Mouse (Mus musculus) embryonic facial prominence, embryonic 11.5 days (tissue): ENCODE measurements at regions not wholly inside any gene's neighbourhood (a gene's known extent, or its start where the extent isn't known, plus 50 kb on each side); places are given as distances from the start of the nearest gene placed in this dataset.

Source experiments
- ATAC-seq: fragments of 200-750 bp; cut with Nextera tagmentation; replicated peaks from 2 replicates; pipeline ENCODE4 v1.8.0; 2017; ENCODE audit warnings: low read depth; ENCODE audit not compliant: insufficient number of reproducible peaks, low FRiP score, low TSS enrichment
- DNase-seq: peaks from one replicate; pipeline ENCODE4 v3.0.0-alpha.2; 2015; ENCODE audit warnings: low spot score
- H3K27ac ChIP-seq: fragments of 300-500 bp; sonication (generic); replicated peaks from 2 replicates; pipeline ENCODE4 v1.5.1; 2014; ENCODE audit warnings: mild to moderate bottlenecking, low read depth, low read length, control low read depth
- H3K27me3 ChIP-seq: fragments of 300-500 bp; sonication (generic); 2 replicates; pipeline ENCODE4 v1.6.1; 2014; ENCODE audit warnings: mild to moderate bottlenecking, low read length, moderate library complexity, mixed read lengths; ENCODE audit not compliant: control insufficient read depth, insufficient read depth
- H3K36me3 ChIP-seq: fragments of 300-500 bp; sonication (generic); replicated peaks from 2 replicates; pipeline ENCODE4 v1.6.1; 2014; ENCODE audit warnings: low read depth, mild to moderate bottlenecking, low read length, moderate library complexity, mixed read lengths; ENCODE audit not compliant: control insufficient read depth, insufficient read depth
- H3K4me1 ChIP-seq: fragments of 300-500 bp; sonication (generic); 2 replicates; pipeline ENCODE4 v1.6.1; 2014; ENCODE audit warnings: low read length, mixed read lengths; ENCODE audit not compliant: control insufficient read depth, insufficient read depth
- H3K4me2 ChIP-seq: fragments of 300-500 bp; sonication (generic); 2 replicates; pipeline ENCODE4 v1.6.1; 2014; ENCODE audit warnings: low read depth, mild to moderate bottlenecking, control low read depth, low read length, moderate library complexity
- H3K4me3 ChIP-seq: fragments of 300-500 bp; sonication (generic); 2 replicates; pipeline ENCODE4 v1.5.1; 2014; ENCODE audit warnings: low read depth, low read length, control low read depth
- H3K9ac ChIP-seq: fragments of 300-500 bp; sonication (generic); replicated peaks from 2 replicates; pipeline ENCODE4 v1.6.1; 2014; ENCODE audit warnings: mild to moderate bottlenecking, control low read depth, low read length
- H3K9me3 ChIP-seq: fragments of 300-500 bp; sonication (generic); replicated peaks from 2 replicates; pipeline ENCODE4 v1.6.1; 2016; ENCODE audit warnings: mild to moderate bottlenecking, low read length, inconsistent platforms, mixed read lengths; ENCODE audit not compliant: control insufficient read depth
- WGBS: fragments of 180-500 bp; shearing (Covaris S2); extraction: QIAGEN DNeasy Blood & Tissue Kit; methylation state at CpG from one replicate; pipeline ENCODE4 v1.1.7; 2014; 5-methylcytosine and 5-hydroxymethylcytosine counted together

DNA sequence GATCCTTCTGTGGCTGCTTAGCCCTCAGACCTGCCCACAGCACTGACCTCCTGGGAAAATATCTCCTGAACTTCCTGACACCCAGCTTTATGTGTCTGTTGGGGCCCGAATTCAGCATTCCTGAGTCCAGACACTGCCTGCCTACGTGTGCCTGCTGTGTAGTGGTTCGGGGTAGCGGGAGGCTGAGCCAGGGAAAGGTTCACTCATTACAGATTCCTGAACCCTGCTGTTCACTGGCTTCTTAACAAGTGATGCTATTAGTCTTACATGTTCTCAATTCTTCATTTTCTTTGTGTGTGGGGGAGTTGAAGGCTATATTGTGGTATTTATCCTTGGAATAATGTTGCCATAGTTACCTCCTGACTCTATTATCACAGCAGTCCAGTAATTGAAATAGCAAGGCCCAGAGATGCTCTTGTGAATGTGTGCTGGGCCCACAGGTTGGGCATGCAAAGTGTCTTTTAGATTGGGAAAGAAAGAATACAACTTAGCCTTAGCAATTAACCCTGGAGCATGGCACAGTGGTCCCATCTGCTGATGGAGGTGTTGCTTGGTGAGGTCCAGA is 216.7 kb upstream of the Rbfox1 start:
- no peak overlapping the region for H3K4me3 ChIP-seq
- H3K27ac ChIP-seq, result no peak overlapping the region
- H3K4me2 ChIP-seq, result no peak overlapping the region
- H3K36me3 ChIP-seq, result no peaks in the 10 kb centered on the region
- no peaks in the 10 kb centered on the region for H3K4me1 ChIP-seq
- H3K9me3 ChIP-seq, result no peaks in the 10 kb centered on the region
- DNase-seq (no peak), ATAC-seq (no peak)
- H3K9ac ChIP-seq, result no peak overlapping the region
- no peaks in the 10 kb centered on the region for H3K27me3 ChIP-seq
- 86% methylated on average over 4 of the region's 4 CpGs for WGBS

DNA sequence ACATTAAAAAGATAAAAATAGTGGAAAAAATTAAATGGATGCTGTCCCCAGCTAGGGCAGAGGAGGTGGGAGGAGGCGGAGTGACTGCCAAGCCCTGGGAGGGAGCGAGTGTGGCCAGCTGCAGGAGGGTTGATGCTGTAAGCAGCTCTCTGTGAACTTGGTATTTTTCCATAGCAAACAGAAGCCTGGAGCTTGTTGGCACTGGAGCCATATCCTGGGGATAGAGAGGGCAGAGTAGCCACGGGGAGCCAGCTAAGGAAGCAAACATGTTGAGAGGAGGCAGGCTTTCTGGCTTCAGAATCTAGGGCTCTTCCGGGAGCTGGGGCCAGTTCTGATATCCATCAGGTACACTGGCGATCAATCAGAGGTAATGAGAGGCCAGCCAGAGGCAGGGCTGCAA is 223.2 kb upstream of the Rbfox1 start:
- Histone ChIP-seq H3K4me1 (no peaks in the 10 kb centered on the region), H3K27me3 (no peaks in the 10 kb centered on the region), H3K36me3 (no peaks in the 10 kb centered on the region), H3K4me2 (no peak overlapping the region), H3K9ac (no peak overlapping the region), H3K27ac (no peak overlapping the region), H3K9me3 (no peaks in the 10 kb centered on the region), H3K4me3 (no peak overlapping the region)
- 76% methylated on average over 5 of the region's 5 CpGs for WGBS
- ATAC-seq (no peak), DNase-seq (no peak)

- H3K4me3 ChIP-seq, result no peak overlapping the region
- 92% methylated on average over 1 of the region's 1 CpGs for WGBS
- H3K27ac ChIP-seq, result no peak overlapping the region
- no peaks in the 10 kb centered on the region for H3K9me3 ChIP-seq
- H3K27me3 ChIP-seq, result no peaks in the 10 kb centered on the region
- DNase-seq, result no peak
- no peak overlapping the region for H3K9ac ChIP-seq
- ATAC-seq, result no peak
- H3K36me3 ChIP-seq, result no peaks in the 10 kb centered on the region
- no peaks in the 10 kb centered on the region for H3K4me1 ChIP-seq
- no peak overlapping the region for H3K4me2 ChIP-seq
These were observed 233.6 kb upstream of the Rbfox1 start for GRCm38 (mm10) chr16:5651551-5651950.

- no peak for DNase-seq
- ATAC-seq, result no peak
- no peak overlapping the region for H3K4me2 ChIP-seq
- H3K9ac ChIP-seq, result no peak overlapping the region
- H3K27me3 ChIP-seq, result no peaks in the 10 kb centered on the region
- 68% methylated on average over 4 of the region's 4 CpGs for WGBS
- H3K9me3 ChIP-seq, result no peaks in the 10 kb centered on the region
- no peak overlapping the region for H3K27ac ChIP-seq
- H3K36me3 ChIP-seq, result no peaks in the 10 kb centered on the region
- no peaks in the 10 kb centered on the region for H3K4me1 ChIP-seq
- H3K4me3 ChIP-seq, result no peak overlapping the region
These were observed 234.2 kb upstream of the Rbfox1 start for GRCm38 (mm10) chr16:5651002-5651401.

DNA sequence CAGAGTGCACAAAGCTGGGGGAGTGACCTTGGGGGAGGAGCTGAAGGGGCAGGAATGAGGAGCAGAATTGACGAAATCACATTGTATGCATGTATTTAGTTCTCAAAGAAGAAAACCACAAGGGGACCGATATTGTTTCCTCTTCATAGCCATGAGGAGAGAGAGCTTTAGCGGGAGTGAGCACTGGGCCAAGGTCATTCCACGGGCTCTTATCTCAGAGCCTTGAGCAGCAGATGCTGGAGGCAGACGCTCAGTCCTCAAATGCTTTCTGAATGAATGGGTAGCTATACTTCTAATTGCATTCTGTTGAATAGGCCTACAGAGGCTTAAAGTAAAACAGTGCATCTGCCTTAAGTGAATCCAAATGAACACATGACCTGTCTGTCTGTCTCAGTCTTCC is 245.2 kb upstream of the Rbfox1 start:
- Histone ChIP-seq H3K27me3 (no peaks in the 10 kb centered on the region), H3K4me2 (no peak overlapping the region), H3K9ac (no peak overlapping the region), H3K4me1 (no peaks in the 10 kb centered on the region), H3K27ac (no peak overlapping the region), H3K9me3 (no peaks in the 10 kb centered on the region), H3K4me3 (no peak overlapping the region), H3K36me3 (no peaks in the 10 kb centered on the region)
- ATAC-seq (no peak), DNase-seq (no peak)
- 86% methylated on average over 5 of the region's 5 CpGs for WGBS

- H3K4me3 ChIP-seq, result no peak overlapping the region
- no peak overlapping the region for H3K4me2 ChIP-seq
- no peak overlapping the region for H3K9ac ChIP-seq
- no peaks in the 10 kb centered on the region for H3K9me3 ChIP-seq
- H3K27ac ChIP-seq, result no peak overlapping the region
- H3K4me1 ChIP-seq, result no peaks in the 10 kb centered on the region
- 66% methylated on average over 3 of the region's 3 CpGs for WGBS
- no peaks in the 10 kb centered on the region for H3K27me3 ChIP-seq
- no peak for ATAC-seq
- DNase-seq, result no peak
- H3K36me3 ChIP-seq, result no peaks in the 10 kb centered on the region
These were observed 255.2 kb upstream of the Rbfox1 start for GRCm38 (mm10) chr16:5629996-5630395.

DNA sequence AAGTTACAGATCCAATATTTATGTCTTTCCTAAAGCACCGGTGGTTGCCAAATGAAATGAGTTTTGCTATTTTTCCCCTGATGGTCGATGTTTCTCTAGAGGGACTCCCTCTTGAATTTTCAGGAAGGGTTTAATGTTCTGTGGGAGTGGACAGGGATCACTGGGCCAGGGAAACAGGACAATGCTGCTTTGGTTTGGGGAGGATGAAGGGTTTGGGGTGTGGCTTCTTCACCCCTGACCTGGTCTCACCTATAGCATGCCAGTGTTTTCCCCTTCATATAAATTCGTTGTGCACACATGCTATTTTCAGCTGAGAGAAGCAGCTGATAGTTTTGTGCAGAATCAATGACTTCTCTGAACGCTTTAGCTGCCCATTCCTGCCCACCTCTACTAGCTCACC is 257.2 kb upstream of the Rbfox1 start:
- Histone ChIP-seq H3K27ac (no peak overlapping the region), H3K36me3 (no peaks in the 10 kb centered on the region), H3K4me3 (no peak overlapping the region), H3K4me1 (no peaks in the 10 kb centered on the region), H3K9me3 (no peaks in the 10 kb centered on the region), H3K4me2 (no peak overlapping the region), H3K27me3 (no peaks in the 10 kb centered on the region), H3K9ac (no peak overlapping the region)
- ATAC-seq, result no peak
- DNase-seq, result no peak
- WGBS, result 79% methylated on average over 4 of the region's 4 CpGs

GRCm38 (mm10) chr16:5627117-5627909 is 257.8 kb upstream of the Rbfox1 start:
- H3K9ac ChIP-seq, result no peak overlapping the region
- no peak overlapping the region for H3K4me2 ChIP-seq
- WGBS, result 74% methylated on average over 5 of the region's 5 CpGs
- H3K4me3 ChIP-seq, result no peak overlapping the region
- ATAC-seq (no peak), DNase-seq (no peak)
- H3K27ac ChIP-seq, result no peak overlapping the region
- H3K9me3 ChIP-seq, result no peaks in the 10 kb centered on the region
- no peaks in the 10 kb centered on the region for H3K36me3 ChIP-seq
- no peaks in the 10 kb centered on the region for H3K27me3 ChIP-seq
- no peaks in the 10 kb centered on the region for H3K4me1 ChIP-seq
